Mouse (Mus musculus) cerebral cortex, adult 2 months (tissue): ENCODE data around the gene Manbal.

Experiments
- WGBS: fragments of 180-500 bp; shearing (Covaris S2); methylation state at CpG from one replicate; pipeline ENCODE4 v1.1.7; 2018; 5-methylcytosine and 5-hydroxymethylcytosine counted together

Gene Manbal

GRCm38 (mm10) chr2:157367184-157367893 is at the start of gene Manbal:
Manbal (plus strand) TSS chr2:157367594.
- WGBS = 3% methylated on average over 42 of the region's 42 CpGs

DNA sequence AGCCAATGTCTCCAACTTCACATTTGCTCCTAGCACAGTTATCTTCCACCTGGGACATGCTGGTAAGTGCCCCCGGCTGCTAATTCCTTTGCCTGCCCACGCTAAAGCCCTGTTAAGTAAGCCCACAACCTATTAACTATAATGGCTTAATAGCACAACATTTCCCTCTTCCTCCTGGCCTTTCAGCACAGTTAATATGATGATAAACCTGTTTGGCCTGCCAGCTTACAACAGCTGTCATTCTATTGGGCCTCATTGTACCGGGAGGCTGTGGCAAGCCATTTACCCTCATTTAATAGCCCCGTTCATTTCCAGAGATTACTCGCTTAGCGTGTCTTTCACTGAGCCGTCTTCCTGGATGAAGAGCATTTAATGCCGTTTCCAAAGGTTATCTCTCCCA is 47.3 kb upstream of the Manbal start:
- 89% methylated on average over 8 of the region's 8 CpGs for WGBS

GRCm38 (mm10) chr2:157320886-157321285 is 46.5 kb upstream of the Manbal start:
- 70% methylated on average over 5 of the region's 5 CpGs for WGBS

- 61% methylated on average over 5 of the region's 5 CpGs for WGBS
These were observed 45.2 kb upstream of the Manbal start for GRCm38 (mm10) chr2:157322029-157322766.

DNA sequence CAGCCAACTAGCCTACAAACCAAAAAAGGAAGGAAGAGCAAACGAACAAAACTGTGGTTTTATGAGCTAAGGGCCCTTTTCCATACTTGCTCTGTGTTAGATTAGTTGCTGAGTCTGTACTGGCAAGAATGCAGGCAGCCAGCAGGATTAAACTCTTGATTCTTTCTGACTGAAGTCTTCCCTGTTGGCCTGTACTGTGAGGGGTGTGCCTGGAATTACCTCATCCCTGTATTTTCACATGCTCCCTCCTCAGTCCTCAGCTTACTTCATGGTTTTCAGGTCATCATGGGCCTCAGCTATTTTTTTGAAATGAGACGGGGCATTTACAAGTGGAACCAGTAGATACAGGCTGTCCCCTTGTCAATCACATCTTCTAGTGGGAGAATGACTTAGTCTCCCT is 42.2 kb upstream of the Manbal start:
- 81% methylated on average over 2 of the region's 2 CpGs for WGBS

GRCm38 (mm10) chr2:157328106-157328505 is 39.3 kb upstream of the Manbal start:
- 67% methylated on average over 5 of the region's 5 CpGs for WGBS

GRCm38 (mm10) chr2:157328570-157328969 is 38.8 kb upstream of the Manbal start:
- WGBS = 54% methylated on average over 11 of the region's 11 CpGs

GRCm38 (mm10) chr2:157332059-157332458 is 35.3 kb upstream of the Manbal start:
- 82% methylated on average over 5 of the region's 5 CpGs for WGBS

- WGBS = 30% methylated on average over 5 of the region's 5 CpGs
These were observed 28.7 kb upstream of the Manbal start for GRCm38 (mm10) chr2:157338663-157339062.

DNA sequence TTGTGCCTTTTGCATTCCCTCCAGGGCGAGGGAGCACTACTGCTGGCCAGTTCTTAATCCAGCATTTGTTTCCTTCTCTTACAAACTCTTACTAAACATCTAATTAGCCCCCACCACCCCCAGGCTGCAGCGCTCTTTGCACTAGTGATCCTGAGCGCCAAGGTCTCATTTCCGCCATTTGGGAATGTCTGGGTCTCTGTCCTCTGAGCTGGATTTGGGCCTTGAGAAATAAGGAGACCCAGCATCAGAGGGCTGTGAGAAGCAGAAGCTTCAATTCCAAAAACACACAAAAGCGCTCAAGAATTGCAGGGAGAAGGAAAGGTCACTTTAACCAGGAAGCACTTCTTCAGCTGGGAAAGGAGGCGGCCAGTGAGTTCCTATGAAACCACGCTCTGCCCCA is 27.9 kb upstream of the Manbal start:
- WGBS = 75% methylated on average over 7 of the region's 7 CpGs

DNA sequence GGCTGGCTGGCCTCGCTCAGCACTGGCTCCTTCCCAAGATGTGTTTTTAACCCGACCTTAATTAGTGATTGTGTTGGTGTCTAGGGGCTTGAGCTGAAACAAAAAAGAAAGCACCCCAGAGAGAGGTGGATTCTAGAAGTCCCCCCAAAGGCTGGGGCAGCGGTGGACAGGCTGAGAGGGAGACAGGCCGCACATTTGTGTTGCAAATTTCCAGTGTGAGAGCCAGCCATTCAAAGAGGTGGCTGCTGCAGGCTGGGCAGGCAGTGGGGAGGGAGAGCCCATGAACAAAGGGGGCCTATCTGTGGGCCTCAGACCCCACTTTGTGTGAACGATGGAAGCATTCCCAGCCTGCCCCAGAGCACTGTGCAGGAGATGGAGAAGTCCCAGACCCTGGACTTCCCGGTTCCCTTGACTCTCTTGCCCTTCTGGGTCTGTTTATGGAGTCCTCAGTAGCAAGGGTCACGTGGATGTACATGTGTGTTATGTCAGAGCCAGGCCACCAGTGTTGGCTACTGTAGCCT is 27.1 kb upstream of the Manbal start:
- 45% methylated on average over 7 of the region's 7 CpGs for WGBS

DNA sequence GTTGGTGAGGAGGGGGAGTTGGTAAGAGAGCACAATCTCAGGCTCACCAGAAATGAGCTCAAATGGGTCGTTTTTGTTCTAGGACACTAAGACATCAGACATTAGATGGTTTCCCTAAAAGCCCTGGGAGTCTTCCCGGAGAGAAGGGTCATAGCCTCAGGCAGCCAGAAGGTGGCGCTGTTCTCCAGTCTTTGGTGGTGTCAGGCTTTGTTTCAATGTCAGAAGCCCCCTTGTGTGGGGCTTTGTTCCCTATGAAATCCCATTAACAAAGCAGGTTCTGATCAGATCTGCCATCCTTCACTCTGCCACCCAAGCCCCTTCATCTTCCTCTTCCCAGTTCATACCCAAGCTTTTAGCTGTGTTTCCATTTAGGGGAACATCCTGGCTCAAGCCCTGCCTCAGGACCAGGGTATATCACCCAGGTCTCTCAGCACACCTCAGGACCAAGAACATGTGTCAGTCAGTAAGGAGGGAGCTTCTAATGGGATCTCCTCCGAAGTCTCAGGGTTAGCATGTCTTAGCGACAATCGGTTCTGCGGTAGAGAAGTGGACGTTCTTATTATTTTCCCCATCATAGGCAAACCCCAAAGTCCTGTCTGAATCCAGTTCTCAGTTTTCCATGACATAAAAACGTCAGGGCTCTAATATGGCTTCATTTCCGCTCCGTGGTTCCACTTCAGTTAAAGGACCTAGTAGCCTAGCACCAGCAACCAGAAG is 25.7 kb upstream of the Manbal start:
- 45% methylated on average over 11 of the region's 11 CpGs for WGBS

DNA sequence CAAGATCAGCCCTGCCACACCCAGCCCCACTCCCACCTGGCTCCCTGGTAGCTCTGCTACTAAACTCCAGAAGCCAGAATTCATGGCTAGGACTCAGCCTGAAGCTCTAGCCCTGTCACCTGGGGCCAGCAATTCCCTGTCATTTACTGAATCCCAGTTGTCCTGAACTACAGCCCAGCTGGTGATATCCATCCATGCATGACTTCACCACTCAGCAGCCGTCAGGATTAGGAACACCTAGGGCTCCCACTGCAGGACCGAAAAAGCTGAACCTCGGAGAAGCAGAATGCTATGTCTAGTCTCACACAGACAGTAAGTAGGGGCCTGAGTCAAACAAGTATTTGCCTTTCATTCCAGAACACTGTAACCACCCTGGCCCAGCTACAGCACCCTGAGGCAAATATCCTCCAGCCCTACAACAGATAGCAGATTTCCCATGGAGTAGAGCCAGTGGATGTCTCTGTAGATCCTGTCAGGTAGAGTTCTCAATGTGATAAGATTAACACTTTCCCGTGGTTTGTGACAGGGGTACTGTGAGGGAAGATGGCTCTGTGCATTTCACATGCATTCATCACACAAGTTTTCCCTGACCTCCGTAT is 25.0 kb upstream of the Manbal start:
- WGBS = 58% methylated on average over 5 of the region's 5 CpGs

DNA sequence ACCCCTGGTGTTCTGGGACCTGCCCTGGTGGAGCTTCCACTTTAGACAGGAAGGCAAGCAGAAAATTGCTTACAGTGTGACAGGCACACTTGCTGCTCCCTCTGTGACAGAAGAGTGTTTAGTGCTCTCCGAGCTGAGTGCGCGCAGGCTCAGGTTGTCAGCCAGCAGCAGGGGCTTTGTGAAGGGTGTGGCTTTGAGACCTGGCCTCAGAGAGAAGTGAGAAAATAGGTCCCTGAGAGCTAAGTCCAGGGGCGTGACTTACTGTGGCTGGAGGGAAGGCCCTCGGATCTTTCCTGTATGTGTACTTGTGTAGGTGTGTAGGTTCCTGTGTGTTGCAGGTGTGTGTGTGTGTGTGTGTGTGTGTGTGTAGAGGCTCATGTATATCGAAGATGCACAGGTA is 24.1 kb upstream of the Manbal start:
- 95% methylated on average over 6 of the region's 6 CpGs for WGBS

GRCm38 (mm10) chr2:157347361-157348159 is 19.8 kb upstream of the Manbal start, which contains the start of gene Ghrh:
Ghrh (minus strand) TSS chr2:157347506.
- WGBS = 29% methylated on average over 26 of the region's 26 CpGs

DNA sequence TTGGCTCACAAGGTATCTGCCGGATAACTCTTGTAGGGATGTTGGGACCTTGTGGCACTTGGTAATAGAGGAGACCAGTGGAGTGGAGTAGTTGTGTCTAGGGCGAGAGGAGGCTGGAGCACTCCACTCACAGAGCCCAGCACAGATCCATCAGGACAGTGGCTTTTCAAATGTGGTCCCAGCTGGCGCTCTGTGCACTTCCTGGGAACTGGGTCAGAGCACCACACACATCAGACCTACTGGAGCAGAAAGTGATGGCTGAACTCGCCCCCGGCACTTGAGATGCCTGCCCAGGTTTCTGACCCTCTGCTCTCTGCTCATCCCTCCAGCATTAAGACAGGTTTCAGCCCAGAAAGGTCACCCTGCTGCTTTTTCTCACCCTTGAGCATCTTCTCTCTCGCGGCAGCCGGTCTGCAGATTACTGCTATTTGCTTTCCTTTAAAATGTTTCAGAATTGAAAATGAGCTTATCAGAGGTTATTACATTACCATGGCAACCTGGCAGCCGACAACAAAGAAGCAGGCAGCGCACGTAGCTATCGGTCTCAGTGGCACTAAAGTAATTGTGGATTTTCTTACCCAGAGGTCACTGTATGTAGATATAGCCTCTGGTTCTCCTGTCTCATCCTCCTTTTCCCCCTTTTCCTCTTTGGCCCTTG is 18.1 kb upstream of the Manbal start:
- WGBS = 64% methylated on average over 12 of the region's 12 CpGs

GRCm38 (mm10) chr2:157353183-157353582 is 14.2 kb upstream of the Manbal start:
- WGBS = 85% methylated on average over 4 of the region's 4 CpGs

- WGBS = 68% methylated on average over 3 of the region's 3 CpGs
These were observed 13.3 kb upstream of the Manbal start for GRCm38 (mm10) chr2:157354106-157354505.

- WGBS = 93% methylated on average over 5 of the region's 5 CpGs
These were observed 7.4 kb upstream of the Manbal start for GRCm38 (mm10) chr2:157360028-157360427.

- 90% methylated on average over 3 of the region's 3 CpGs for WGBS
These were observed 4.4 kb upstream of the Manbal start for GRCm38 (mm10) chr2:157363031-157363430.

- 79% methylated on average over 9 of the region's 9 CpGs for WGBS
These were observed 632 bp upstream of the Manbal start for GRCm38 (mm10) chr2:157366762-157367161.
